Mouse (Mus musculus) cerebellum, postnatal 10 days (tissue): Measurements from ENCODE around the gene Rtkn2.
A peak's percentile ranks its signal among the peaks of the same experiment; 100 is the strongest.

Experiments
- DNase-seq, 2 experiments: peaks; one replicate each; pipeline ENCODE4 v3.0.0; 2021; ENCODE audit warnings: mixed read lengths in 2 of 2

Gene Rtkn2

DNA sequence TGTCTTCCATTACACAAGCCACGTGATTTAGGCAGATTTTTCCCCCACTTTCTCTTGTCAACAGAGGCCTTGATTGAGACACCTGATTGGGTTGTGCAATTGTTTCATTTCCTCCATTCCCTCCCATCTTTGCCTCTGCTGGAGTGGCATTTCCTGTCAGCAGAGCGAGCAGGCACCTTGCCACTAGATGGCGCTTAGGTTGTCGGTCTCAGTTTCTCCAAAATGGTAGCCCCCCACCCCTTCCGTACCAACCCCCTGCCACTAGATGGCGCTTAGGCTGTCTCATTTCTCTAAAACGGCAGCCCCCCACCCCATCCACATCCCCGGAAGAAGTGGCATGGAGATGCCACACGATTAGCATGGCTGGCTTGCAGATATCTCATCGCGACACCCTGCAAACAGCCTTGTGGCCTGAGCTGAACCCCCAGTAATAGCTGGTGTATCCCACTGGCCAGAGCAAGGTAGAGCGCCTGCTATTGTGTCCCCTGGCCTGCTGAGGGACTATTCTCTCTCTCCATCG, 18.8 kb downstream of the Rtkn2 start:
- DNase-seq, result peak; percentile 90 to 93

DNA sequence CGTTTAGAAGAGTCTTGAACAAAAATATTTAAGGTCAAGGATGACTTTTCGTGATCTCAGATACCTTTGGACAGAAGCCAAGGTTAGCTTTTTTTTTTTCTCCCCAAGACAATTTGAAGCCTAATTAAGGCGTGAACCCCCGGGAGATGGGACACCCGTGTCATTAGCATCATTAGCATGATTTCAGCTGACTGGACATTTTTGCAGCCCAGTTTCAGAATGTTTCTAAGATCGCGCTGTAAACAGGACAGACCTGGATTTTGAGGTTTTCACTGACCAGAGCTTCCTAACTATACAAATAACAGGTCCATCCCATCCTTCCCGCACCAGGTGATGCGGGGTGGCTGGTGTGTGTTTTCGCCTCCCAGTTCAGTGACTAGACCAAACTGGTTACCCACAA, 19.8 kb downstream of the Rtkn2 start:
- DNase-seq, result no peak

DNA sequence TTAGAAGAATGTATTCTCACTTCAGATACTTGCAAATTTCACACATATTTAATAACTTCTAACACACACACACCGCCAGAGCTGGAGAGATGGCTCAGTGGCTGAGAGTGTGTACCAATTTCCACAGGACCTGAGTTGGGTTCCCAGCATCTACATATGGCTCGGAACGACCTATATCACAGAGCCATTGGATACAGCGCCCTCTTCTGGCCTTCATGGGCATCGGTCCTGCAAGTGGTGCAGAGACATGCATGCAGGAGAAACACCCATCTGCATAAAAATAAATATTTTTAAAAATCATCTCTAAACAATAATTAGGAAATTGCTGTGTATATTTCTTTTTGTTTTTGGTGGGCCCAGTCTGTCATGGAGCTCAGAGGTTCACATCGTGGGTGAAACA, 22.1 kb downstream of the Rtkn2 start:
- peak; percentile 26 to 39 for DNase-seq

DNA sequence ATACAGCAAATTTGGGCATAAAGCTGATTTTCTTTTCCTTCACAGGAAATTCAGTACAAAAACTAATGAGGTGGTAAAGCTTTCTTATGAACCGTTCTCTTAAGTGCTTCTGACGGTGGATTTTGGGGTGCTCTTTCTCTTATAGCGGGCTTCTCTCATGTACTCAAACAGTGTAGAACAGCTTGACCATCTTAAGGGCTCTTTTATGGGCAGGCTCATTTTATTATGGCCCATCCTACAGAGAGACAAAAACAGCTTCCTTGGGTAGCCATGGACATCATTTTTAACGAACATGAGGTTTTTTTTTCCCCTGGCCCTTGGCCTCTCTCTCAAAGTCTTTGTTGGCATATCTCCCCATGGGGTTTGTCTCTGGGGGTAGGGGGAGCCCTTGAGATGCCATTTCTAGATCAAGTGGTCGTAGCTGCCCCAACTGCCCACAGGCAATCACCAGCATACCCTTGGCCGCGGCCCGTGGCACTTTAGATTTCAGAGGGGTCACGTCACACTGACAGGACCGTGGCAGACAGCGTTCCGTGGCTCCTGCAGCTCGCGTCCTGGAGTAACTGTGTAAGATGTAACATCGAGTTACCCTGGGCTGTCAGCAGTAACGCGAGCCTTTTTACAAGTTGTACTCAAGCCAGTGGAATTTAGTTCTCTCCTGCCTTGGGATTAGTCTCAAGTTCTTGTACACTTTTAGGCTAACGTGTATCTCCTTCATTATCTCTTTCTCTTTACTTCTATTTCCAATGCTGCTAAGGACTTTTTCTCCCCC, 24.5 kb downstream of the Rtkn2 start:
- DNase-seq, result no peak

DNA sequence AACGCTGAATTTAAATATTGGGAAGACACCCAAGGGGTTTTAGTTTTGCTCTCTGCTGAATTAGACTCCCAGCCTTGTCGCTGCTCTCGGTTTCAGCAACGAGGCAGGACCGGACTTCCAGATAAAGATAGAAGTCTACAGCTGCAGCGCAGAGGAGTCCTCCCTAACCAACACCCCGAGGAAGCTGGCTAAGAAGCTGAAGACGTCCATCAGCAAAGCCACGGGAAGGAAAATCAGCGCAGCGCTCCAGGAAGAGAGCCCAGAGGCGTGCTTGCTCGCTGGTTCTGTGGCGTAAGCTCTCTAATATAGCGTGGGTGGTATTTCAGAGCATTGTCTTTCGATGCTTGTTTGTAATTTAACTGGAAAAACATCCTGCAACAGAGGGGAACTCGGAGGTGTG, 26.0 kb downstream of the Rtkn2 start:
- no peak for DNase-seq

DNA sequence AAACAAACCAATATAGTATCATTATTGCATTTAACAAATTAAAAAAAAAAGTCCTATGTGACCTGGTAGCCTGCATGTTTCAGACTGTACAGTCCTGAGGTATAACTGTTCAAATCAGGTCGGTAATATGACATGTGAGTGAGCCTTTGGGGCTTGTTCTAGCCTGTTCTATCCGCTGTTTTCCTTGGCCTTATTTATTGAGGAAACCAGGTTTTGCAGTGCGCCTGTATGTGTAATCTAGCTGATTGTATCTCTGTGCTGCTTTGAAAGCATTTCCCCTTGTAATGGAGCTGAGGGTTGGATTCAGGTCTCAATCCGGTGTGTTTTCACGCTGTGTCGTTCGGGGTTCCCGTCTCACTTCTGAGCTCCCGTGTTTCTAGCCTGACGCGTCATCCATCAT, 27.1 kb downstream of the Rtkn2 start:
- no peak for DNase-seq

DNA sequence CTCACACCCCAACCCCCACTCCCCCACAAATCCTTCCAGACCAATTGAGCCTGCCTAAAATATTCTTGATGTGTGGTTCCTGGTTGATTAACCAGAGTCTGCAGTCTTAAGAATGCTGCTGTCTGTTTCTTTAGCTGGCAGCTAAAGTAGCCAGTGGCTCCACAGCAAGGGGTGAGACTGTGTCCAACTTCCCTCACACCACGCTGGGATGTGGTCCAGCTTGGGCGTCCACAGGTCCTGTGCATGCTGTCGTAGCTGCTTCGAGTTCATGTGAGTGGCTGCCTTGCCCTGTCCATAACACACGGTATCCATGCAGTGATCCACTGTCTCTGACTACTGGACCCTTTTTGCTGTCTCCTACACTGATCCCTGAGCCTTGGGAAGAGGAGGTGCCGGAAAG, 27.7 kb downstream of the Rtkn2 start:
- peak; percentile 52 to 70 for DNase-seq

DNA sequence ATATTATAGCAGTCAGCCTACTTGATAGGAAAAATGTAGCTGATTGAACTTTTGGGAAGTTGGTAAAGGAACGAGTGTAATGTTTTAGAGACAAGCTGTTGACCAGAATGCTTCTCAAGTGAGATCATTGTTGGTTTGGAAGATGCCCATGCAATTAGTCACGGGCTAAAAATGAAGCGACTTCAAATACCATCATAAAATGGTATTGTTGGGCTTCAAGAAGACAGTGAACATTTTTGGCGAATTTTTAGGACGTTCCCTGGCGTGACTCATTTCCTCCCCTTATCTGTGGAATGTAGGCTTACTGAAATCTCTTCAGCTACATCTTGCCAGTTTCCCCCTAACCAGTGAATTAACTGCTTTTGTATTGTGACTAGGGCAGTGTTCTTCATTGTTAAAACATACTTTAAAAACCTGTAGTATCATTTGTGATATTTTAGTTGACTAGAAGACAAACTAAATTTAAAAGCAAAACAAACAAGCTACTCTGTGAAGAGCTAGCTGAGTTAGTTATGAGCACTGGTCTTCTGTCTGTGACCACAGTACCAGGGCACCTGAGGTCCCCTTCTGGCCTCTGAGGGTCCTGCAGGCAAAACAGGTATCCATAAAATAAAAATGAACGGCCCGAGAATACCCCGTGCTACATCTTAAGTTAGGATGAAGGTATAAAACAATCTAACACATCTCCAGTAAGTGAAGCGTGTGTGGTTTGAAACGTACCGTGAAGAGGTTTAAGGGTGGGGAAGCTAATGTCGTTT, 29.0 kb downstream of the Rtkn2 start:
- no peak for DNase-seq

DNA sequence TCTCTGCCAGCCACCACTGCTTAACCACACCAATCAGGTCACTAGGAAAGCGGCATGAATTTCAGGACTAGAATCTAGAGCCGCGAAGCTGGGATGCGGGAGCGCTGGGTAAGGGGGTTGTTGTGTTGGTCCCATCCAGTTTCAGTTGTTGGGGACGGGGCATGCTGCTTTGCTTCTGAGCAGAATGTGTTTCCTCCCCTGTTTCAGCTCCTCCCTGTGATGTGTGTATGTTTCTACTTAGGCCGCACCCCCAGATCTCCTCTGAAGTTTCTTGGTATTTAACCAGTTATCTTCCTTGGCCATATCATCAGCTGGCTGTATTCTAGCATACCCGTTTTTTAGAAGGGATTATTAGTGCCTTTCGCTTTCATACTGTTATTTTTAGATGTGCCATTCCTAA, 29.9 kb downstream of the Rtkn2 start:
- DNase-seq, result no peak

DNA sequence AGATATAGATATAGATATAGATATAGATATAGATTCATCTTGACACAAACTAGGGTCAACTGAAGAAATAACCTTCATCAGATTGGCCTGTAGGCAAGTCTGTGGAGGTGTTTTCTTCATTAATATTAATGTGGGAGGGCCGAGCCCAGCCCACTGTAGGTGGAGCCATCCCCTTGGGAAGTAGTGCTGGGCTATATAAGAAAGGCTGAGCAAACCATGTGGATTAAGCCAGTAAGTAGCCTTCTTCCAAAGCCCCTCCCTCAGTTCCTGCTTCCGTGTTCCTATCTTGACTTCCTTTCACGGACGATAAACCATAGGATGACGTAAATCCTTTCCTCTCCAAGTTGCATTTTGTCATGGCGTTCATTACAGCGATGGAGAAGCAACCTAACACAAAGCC, 30.5 kb downstream of the Rtkn2 start:
- DNase-seq, result no peak

DNA sequence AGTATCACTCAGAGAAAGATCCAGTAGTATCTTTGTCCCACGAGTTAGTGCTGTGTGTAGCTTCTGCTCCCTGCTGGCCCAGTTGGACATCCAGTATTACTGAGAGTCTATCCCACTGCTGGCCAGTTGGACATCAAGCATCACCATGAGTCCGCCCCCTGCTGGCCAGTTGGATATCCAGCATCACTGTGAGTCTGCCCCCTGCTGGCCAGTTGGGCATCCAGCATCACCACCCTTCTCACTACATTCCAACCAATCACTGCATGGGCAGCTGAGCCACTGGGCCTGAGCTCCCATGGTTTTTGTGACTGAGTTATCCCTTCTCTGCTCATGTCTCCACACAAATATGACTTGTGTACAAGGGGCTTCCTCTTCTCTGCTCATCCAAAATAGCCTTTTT, 33.8 kb downstream of the Rtkn2 start:
- DNase-seq, result peak; percentile 20 to 36

DNA sequence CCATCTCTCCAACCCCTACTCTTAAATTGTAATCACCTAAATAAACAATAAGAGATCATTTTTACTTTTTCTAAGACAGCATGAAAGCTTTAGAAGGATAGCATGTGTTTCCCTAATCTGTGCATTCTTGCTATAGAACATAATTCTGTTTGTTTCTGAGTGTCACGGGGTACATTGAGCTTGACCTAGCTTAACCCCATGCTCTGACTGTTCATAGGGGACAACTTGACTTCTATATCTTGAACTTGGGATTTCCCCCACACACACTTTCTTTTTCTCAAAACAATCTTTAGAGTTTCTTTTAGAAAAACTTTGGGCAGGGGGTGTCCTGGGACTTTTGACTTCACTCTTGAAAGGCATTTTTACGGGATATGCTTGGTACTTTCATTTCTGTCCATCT, 41.4 kb downstream of the Rtkn2 start:
- DNase-seq, result no peak

DNA sequence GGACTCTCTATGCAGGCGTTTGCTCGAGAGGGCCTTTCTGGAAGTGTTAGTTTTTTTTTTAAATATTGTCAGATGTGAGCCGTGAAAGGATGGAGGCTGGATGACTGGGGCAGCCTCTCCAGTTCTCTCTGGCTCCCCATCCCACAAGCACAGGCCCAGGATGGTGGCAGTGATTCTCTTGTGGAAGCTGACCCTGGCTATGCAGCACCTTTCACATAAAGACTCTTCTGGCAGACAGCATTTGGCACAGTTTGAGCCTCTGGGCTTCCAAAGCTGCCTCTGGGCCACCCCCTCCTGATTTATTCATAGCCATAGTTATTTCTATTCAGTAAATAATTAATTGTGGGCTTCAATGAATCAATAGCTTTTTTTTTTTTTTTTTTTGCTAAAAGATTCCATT, 46.3 kb downstream of the Rtkn2 start:
- peak in 1 of 2 experiments; percentile 21 for DNase-seq

DNA sequence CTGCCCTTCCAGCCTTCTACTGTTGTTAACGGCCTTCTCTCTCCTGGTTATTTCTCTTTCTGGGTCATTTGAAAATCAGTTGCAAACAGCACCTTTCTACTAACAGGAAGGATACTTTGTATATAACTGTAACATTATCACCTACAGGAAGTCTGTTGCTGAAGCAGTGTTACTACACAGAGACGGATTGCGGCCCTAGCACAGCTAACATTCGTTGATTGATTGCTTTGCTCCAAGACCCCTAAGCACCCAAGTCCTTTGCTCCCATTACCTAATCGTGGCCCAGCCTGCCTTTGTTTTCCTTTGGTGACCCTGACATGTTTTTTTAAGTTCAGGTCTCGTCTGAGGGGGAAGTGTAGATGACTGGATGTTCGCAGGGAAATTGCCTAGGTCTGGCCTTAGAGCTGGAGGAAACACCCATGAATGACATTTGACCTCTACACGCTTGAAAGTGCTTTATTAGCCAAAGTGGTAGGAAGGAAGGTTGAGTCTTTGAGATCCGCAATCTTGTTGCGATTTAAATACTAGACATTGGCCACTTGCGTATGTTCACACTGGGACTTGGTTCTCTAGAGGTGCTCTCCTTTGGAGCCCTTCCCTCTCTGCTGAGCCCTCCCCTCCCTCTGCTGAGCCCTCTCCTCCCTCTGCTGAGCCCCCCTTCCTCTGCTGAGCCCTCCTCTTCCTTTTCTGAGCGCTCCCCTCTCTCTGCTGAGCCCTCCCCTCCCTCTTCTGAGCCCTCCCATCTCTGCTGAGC, 49.1 kb downstream of the Rtkn2 start:
- DNase-seq, result no peak

DNA sequence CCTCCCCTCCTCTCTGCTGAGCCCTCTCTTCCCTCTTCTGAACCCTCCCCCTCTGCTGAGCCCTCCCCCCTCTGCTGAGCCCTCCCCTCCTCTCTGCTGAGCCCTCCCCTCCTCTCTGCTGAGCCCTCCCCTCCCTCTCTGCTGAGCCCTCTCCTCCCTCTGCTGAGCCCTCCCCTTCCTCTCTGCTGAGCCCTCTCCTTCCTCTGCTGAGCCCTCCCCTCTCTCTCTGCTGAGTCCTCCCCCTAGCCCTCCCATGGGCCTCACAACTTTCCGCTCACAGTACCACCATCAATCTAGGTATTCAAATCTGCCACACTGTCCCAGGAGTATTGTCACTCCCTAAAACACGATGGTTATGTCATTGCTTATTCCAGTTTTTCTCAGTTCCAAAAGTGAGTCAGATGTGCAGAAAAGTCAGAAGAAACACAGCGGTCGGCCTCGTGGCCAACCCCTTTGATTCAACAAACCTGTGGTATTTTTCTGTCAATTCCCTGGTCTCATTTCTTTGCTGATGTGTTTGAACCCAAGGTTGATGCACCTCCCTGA, 49.8 kb downstream of the Rtkn2 start:
- no peak for DNase-seq

DNA sequence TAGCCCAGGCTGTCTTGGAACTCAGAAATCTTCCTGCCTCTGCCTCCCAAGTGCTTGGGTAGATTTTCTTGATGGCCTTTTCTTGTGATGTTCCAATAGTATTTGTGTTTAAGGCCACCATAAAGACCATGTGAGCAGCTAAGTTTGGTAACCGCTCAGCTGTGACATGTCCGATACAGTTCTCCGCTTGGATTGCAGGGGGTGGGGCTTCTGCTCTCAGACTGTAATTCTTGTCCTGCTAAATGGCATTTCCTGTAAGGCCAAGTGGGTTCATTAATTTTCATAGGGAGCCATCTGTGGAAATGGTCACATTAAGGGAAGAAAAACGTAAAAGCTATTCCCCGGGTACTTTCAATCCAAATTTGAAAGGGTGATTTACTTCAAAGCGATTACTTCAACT, 50.7 kb downstream of the Rtkn2 start:
- DNase-seq, result no peak

DNA sequence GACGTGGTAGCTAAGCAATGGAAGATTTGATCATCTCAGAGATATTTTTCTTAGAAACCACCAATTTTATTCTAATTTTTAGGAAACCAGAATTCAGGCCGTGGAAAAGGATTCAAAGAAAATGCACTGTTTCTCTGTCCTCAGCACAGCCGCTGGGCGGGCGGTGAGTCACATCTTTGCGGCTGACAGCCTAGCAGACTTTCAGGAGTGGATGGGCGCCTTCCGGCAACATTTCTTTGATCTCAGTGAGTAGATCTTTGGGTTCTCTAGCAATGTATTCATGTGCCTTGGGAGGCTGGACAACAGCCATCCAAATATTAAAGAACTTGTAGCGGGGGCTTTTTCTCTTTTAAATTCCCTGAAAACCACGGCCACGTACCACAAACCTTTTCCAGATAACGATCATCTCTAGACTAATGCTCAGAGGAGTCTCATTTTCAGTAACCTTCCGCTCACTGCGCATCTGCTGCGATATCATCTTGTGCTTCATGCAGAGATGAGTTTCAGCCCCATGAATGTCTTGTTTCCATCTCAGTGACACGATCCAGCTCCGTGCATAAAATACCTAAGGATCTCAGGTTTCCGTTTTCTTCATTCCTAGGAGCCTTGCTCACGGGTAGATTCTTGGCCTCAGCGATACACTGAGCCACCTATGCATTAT, 56.5 kb downstream of the Rtkn2 start:
- DNase-seq, result no peak

DNA sequence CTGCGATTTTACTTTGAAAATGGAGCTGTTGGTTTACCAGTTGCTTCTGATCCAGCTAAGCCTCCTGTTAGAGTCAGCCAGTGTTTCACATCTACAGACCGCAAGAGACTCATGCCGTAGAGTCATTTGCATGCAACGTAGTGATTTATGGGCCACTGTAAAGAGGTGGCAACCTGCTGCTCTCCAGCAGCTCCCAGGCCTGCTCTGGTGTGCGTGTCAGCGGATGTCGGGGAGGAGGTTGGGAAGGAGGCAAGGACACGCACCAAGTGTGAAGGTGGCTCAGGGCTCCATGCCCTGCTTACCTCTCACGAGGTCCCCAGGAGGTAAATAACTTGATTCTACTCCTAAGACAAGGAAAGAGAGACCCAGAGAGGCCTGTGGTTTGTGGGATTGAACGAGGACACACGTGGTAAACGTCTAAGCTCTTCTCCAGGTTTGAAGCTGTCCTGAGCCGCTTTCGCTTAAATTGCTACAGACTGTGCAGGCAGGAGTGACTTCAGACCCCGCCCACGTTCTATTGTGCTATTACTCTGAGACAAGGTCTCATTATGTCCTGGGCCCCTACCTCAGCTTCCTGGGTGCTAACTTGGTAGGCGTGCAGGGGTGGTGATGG, 57.1 kb downstream of the Rtkn2 start:
- DNase-seq, result no peak

DNA sequence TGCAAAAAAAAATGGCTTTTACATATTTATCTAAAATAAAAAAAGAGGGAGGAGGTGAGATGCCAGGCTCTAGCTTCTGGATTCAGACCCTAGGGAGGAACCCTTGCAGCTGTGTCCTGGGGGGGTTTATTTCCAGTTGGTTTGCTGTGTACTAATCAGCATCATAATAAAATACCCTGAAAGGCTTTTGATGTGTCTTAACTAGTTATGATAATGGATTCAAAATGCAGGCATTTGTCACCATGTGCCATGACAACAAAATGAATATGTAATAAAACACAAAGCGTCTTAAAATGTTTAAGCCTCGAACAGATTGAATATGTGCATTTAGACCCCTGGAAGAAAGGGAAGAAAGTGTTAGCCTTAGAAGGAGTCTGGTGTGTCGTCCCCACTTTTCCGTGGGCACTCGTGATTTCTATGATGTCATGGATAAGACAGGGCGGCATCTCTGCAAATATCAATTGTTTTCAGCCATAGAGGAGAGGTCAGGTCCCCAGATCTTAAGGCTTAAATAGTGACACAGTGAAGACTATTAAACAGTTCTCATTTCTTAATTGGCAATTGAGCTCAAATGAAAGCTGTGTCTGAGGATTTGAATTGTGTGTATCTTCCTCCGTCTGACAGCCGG, 59.7 kb downstream of the Rtkn2 start:
- no peak for DNase-seq

DNA sequence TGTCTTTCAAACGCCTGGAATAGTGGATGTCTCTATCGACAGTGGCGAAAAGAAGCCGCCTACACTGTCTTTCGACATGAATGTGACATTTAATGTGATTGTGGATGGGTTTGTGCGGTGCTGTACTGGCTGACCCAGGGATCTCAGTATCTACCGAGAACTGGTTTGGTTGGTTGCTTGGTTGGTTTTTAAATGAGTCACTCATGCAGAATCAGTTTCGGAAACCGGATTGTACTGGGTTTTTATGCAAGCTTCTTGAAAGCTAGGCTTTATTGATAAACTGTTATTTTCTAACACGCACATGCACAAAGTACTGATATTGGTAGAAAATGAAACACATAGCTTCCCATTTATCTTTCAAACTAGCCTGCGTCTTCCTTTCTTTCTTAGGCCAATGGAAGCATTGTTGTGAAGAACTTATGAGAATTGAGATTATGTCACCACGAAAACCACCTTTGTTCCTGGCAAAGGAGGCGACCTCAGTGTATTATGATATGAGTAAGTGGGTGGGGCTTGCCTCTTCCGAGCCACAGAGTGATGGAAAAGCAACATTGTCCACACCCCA, 60.4 kb downstream of the Rtkn2 start:
- no peak for DNase-seq

DNA sequence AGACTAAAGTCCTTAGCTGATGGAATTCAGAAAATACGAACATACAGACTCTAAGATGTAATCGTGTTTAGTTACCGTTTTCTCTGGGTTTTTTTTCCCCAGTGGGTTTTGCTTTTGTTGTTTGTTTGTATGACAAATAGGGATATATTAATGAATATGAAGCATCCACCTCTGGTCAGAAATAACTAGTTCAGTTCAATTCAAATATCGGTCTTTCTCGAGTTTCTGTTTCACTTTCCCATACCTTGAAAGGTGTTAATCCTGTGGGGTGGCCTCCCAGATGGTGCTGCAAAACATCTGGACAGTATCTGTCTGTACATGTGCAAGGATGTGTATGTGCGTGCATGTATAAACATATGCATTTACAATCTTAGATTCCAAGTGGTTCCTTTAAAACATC, 61.0 kb downstream of the Rtkn2 start:
- no peak for DNase-seq
